Mouse (Mus musculus) kidney, postnatal 10 days (tissue): ENCODE measurements around the gene Mfrp.
"Not testable (repeated sequence)": the region's sequence is repeated elsewhere in the genome, so short reads cannot be mapped to it uniquely, and the experiment has no call there.

ENCODE experiments used
- DNase-seq: peaks from one replicate; pipeline ENCODE4 v3.0.0; 2021; ENCODE audit warnings: mixed read lengths

Mfrp gene

DNA sequence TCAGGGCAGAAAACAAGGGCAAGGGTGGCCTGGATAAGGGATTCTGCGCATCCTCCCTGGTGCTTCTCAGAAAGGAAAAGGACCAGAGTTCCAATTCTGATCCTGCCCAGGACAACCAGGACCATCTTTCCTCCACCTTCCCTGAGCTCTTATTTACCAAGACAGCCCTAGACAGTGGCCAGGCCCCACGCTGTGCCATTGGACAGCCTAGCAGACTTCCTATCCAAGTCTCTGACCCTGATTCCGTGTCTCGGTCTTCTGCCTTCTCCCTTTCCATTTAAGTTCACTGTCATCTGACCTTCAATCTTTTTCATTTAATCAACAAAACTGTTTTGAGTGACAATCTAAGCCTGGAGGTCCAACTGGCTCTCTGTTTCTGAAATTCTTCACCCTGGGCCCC, 5.1 kb downstream of the Mfrp start:
- DNase-seq: no peak

DNA sequence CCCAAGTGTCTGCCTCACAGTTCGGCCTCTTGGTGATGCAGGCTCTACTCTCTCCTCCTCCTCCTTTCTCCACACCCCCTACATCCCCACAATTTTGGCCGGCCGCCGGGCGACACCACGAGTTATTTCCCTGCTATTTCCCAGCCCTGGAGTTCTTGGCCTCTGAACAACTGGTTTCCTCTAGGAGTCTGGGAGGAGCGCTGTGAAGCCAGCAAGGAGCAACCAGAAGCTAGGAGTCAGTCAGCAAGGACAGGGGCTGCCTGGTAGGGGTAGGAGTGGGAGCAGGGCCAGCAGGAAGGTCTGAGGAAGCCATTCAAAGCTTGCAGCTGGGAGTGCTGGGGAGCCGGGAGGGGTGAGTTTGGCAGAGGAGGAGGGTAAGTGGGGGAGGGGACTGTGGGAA, 5.6 kb downstream of the Mfrp start, which contains the start of gene C1qtnf5:
Gene C1qtnf5 (plus strand): TSS at position 136 of the 400 bp plus-strand sequence.
- peak; percentile 94 for DNase-seq

DNA sequence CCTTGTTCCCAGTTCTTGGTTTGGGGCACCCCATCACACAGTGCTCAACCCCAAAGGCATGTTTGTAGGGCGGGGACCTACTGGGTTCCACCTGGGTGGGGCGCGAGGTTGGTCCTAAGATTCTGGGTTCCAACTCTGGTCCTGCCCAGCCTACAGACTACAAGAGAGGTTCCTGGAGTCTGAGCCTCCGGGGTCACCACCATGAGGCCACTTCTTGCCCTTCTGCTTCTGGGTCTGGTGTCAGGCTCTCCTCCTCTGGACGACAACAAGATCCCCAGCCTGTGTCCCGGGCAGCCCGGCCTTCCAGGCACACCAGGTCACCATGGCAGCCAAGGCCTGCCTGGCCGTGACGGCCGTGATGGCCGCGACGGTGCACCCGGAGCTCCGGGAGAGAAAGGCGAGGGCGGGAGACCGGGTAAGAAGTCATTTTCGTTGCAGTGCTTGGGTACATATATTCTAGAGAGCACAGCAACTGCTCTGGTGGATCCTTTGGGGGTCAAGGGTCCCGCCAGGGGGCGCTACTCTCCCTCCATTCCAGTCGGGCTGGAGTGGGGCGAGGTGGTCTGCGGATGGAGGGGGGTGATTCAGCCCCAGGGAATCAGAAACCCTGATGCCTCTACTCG, 6.1 kb downstream of the Mfrp start:
- DNase-seq: peak; percentile 80

DNA sequence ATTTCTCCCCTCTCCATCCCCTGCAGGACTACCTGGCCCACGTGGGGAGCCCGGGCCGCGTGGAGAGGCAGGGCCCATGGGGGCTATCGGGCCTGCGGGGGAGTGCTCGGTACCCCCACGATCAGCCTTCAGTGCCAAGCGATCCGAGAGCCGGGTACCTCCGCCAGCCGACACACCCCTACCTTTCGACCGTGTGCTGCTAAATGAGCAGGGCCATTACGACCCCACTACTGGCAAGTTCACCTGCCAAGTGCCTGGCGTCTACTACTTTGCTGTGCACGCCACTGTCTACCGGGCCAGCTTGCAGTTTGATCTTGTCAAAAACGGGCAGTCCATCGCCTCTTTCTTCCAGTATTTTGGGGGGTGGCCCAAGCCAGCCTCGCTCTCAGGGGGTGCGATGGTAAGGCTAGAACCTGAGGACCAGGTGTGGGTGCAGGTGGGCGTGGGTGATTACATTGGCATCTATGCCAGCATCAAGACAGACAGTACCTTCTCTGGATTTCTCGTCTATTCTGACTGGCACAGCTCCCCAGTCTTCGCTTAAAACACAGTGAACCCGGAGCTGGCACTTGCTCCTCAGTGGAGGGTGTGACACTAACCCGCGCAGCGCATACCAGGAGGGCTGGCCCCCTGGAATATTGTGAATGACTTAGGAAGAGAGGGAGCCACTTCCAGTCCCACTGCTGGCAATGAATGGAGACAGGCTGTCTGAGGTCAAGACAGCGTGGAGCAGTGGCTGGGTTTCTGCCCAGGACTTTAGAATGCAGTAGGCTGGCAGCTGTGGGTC, 6.9 kb downstream of the Mfrp start:
- no peak for DNase-seq

DNA sequence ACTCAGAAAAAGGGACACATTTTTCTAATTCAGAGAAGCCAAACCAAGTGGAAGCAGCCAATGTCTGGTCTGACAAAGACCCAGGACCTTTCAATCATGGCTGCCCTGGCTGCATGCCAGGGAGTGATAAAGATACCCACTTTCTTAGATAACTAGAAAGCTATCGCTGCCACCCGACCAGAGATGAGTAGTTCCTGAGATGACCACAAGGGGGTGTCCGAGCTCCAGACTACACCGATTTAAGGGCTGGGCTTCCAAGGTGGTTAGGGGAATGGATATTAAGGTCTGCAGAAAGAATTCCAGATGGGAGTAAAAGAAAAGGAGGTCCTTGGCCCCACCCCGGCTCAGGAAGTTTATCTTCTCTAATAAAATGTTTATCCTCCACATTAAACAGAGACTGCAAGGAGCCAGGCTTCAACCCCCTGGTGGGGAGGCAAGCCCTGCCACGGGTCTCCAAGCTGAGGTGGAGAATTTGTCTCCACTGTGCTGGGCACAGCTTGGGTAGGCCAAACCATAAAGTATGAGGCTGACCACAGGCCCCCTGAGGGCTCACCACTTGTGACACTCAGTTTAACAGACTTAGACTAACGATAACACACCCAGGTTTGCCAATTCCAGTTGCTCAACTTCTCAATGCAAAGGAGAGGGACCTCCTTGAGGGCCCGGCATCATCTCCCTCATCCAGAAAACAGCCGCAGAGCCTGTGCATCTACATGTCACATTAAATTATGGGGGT, 8.0 kb downstream of the Mfrp start:
- DNase-seq: peak; percentile 87

DNA sequence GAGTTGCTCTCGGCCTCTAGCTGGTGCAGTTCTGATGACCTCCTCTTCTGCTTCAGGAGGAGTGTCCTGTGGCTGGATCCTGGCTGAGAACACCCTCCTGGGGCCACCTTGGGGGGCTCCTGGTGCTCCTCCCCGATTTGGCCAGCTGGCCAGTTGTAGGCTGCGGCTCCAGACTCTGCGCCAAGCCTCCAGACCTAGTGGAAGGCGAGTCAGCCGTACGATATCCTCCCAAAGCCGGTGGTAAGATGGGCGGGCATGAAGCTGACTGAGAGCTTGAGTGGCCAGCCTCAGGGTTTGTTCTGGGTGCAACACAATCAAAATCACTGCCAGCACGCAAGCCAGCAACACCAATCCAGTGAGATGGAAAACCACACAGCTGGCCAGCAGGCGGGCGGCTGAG, 10.4 kb downstream of the Mfrp start:
- not testable (repeated sequence) for DNase-seq

DNA sequence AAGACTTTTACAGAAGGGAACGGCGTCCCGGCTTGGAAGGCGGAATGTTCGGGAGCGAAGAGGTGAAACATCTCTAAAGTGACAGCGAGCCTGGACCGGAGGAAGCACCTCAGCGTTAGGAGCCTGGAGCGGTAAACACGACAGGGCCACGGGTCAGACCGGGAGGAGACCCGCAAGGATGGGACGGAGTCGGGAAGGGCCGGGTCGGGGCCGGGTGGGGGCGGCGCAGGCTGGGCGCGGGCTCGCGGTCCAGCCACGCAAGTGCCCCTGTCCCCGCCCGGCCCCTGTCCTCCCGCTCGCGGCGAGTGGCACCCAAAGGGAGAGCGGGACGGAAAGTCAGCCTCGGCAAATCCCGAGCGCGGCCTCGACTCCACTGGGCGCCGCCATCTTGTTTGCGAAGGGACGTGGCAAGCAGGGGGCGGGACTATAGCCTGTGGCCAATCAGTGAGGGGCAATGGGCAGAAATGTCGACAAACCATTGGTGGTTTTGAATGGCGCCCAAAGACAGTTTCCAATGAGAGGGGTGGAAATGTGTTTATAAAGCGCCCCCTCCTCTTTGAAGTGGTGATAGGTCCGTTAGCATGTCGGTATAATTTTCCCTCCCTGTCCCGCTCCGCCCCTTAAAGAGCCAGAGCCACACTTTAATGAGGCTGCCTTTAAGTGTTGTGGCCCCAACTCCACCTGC, 11.7 kb downstream of the Mfrp start, which contains the start of the genes Gm49380 and Rnf26:
Gene Gm49380 (minus strand): TSS at position 396 of the 685 bp plus-strand sequence.
Gene Rnf26 (minus strand): TSS at position 413 of the 685 bp plus-strand sequence.
- DNase-seq: peak; percentile 97

DNA sequence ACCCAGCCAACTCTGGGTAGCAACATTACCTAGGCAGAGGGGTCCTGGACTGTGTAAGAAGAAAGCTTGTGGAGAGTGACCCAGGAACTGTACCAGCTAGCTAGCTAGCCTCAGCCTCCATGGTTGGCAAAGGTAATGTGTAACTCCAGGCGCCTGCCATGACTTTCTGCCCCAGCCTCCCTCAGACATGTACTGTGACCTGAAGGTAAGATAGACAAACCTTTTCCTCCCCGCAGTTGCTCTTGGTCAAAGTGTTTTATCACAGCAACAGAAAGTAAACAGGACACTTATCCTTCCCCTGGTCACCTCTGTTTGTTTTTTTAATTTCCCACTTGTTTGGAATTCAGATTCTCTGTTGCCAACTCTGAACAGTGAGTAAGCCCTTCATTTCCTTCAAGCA, 12.9 kb downstream of the Mfrp start:
- DNase-seq: no peak

DNA sequence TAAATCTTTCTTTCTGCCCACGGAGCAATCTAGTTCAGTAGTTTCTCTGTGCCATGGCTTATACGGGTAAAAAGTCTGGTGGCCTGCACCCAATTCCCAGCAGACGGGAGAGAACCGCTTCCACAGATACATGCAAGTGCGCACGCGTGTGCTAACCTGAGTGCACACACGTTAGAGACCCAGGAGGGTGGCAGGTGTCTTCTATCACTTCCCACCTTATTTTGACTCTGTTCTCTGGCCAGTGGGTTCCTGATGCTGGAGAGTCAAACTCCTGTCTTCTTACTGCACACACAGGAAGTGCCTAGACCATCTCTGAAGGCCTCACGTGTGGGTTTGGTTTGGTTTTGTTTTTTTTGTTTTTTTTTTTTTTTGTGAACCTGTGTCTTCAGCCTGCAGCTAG, 14.1 kb downstream of the Mfrp start:
- no peak for DNase-seq

DNA sequence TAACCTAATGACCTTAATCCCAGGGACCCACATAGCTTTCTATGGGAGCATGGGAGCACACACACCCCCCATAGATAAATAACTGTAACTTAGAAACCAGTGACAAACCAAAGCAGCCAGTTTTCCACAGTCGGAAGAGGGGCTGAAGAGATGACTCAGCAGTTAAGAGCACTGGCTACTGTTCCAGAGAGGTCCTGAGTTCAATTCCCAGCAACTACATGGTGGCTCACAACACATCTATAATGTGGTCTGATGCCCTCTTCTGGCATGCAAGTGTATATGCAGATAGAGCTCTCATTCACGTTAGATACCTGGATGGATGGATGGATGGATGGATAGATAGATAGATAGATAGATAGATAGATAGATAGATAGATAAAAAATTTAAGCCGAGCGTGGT, 14.7 kb downstream of the Mfrp start:
- DNase-seq: no peak

DNA sequence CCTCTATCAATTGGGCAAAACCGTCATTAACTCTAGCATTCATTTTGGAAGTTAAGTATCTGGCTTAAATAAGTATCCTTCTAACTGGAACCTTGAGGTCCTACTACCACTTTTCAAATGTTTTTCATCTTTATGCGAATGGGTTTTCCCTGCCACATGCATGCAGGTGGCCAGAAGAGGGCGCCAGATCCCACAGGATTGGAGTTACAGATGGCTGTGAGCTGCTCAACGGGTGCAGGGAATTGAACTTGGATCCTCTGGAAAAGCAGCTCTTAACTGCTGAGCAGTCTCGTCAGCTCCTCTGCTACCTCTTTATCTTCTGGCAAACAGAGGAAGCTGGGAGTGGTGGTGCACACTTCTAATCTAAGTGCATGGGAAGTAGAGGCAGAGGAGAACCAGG, 17.5 kb downstream of the Mfrp start:
- DNase-seq: peak; percentile 67

DNA sequence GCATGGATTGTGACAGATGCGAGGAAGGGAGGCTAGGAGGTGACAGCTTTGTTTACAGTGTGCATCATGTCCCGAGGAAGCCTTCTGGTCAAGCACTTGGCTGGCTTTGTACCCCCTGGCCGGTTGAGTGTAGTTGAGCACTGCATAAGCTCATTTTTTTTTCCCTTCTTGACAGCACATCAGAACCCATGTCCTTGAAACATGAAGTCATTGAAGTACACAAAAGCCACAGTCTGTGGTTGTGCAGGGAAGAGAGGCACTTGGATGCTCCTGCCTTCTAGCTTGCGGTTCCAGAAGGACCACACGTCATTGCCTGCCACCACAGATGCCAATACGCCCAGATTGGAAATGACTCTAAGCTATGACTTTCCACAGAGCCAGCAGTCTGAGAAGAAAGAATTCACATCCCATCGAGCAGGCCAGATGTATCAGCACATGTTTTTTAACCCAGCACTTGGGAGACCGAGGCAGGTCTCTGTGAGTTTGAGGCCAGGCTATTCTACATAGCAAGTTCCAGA, 18.5 kb downstream of the Mfrp start:
- no peak for DNase-seq

DNA sequence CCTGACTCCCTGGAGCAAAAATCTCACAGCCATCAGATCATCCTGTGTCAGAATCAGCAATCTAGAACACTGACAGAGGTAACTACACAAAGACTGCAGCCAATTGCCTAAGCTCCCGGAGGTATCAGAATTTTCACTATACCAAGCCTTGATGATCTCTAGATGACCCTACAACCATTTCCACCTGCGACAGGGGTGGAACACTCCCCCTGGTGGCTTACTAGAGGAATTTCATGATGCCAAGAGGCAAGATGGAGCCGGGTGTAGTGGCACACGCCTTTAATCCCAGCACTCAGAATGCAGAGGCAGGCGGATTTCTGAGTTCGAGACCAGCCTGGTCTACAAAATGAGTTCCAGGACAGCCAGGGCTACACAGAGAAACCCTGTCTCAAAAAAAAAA, 22.8 kb downstream of the Mfrp start:
- no peak for DNase-seq

DNA sequence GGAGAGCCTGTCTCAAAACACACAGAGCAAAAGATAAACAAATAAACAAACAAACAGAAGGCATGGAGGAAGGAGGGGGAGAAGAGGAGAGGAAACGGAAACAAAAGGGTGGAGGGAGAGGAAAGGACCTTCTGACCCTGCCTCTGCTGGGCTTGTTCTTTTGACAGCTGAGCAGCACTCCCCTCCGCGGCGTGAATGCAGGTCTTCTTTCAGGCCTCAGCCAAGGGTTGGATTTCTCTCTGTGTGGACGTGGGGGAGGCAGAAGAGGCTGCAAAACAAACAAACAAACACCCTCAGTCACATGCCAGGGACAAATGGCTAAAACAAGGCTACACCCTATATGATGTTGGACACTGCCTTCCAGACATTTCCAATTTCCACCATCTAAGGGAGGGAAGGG, 23.5 kb downstream of the Mfrp start:
- no peak for DNase-seq

DNA sequence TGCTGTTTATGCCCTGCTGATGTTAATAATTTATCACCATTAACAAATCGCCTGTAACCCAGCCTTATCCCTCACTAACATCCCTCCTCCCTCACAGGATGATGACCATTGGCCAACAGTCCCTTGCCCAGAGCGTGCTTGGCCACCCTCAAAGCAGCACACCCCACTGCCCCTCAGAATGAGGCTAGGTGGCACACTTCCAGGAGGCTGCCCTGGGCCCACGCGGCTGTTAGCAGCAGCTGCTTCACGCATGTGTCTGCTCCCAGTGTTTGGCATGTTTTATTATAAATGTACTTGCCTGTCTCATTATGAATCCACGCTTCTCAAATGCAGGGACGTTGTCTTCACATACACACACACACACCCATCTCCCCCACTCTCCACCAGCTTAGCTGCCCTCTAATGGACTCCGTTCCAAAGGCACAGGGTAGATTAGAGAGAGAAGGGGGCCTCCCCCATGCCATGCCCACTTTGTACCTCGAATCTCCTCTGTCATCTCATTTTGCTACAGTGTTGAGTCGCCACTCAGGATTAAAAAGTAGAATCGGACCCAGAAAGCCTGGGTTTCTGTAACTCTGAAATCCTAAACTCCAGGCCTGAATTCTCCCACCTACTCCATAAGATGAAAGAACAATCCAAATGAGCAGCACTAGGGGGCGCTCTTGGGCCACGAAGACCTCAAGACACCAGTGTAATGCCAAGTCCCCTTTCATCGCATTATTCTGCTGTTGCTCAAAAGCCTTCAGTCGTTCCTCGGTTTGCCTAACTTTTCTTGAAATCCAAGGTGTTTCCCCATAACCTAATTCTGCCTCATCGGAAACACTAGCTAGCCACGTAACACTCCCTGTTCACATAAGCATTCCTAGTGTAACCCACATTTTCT, 24.3 kb downstream of the Mfrp start:
- DNase-seq: peak; percentile 95

DNA sequence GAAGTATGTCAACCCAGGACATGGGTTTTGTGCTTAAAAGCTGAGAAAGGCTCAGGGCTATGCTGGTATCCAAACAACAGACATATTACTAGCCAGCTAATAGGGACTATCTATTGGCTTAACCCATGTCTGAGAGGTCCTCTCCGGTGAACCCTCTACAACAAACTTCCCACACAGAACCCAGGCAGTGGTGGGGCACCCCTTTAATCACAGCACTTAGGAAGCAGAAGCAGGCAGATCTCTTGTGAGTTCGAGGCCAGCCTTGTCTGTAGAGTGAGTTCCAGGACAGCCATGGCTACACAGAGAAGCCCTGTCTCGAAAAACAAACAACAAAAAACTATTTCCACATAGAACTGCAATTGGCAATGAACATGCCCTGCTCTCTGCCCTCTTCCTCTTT, 25.2 kb downstream of the Mfrp start:
- no peak for DNase-seq

DNA sequence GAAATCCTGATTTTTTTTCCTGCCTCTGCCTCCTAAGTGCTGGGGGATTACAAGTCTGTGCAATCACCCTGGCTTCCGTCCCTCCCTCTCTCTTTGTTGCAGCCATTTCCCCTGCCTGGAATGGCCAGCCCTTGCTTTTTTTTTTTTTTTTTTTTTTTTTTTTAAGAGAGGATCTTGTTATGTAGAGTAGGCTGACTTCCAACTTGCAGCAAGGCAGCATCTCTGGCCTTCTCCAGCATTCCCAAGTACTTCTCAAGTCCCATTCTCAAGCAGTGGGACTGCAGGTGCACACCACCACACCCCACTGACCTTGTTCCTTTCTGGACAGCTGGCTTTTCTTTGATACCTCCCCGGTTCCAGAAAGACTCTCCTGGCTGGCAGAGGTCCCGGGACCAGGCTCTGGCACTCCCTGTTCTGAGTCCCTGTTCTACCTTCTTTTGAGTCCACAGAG, 25.8 kb downstream of the Mfrp start:
- DNase-seq: no peak

DNA sequence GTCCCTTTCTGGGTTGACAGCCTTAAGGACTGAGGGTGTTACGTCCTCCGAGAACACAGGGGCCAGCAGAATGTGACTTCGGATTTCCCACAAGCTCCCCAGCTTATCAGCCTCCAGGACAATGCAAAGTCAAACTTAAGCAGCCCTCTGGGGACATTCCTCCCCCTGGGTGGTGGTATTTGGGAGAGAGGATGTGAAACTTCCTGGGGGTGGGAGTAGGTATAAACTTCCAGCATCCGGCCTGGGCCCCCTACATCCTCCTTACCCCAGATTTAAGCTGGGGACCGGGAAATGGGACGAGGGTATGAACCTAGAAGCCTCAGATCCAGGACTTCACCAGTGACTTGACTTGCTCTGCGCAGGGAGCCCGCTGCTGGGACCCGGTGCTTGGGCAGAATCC, 28.1 kb downstream of the Mfrp start:
- no peak for DNase-seq

DNA sequence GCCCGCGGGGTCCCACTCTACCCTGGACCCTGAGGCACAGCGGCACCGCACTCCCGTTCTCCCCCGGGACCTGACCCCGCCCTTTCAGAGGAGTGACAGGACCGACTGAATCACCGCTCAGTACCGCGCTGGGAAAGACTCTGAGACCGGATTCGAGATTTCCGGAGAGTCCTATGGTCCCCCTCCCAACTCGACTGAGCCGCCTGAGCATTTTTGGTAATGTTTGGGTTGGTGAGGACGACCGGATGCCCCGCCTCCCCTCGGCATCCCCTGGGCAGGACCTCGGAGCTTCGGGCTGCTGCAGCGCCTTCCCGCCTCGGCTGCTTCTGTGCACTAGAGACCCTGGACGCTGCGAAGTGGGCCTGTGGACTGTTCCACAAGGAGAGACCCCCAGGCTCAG, 28.5 kb downstream of the Mfrp start:
- peak; percentile 91 for DNase-seq

DNA sequence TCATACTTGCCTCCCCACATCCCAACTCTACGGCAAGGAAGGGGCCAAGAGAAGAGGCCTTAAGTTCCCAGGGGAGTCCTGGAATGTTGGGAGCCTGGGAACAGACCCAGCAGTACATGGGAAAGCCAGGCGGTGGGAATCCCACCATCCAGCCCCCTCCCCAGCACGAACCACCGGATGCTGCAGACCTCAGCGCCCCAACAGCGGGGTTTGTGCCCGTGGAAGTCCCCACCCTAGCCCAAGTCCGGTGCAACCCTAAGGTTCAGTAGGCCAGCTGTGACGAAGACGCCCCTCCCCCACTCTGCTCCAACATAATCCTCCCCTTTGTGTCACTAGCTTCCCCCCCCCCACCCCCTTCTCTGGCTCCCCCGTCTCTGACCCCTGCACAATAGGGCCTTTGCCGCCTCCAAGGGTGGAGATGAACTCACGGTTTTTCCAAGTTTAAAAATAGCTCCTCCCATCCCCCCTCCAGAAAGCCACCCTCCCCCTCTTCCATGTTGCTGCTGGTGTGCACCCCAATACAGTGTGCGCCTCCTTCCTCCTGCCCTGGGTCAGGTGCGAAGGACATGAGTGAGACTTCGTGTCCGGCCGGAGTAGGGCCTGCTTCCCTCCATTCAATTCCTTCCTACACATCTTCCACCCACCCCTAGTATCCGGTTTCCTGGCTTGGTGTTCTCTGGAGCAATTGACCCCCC, 29.2 kb downstream of the Mfrp start:
- peak; percentile 85 for DNase-seq

DNA sequence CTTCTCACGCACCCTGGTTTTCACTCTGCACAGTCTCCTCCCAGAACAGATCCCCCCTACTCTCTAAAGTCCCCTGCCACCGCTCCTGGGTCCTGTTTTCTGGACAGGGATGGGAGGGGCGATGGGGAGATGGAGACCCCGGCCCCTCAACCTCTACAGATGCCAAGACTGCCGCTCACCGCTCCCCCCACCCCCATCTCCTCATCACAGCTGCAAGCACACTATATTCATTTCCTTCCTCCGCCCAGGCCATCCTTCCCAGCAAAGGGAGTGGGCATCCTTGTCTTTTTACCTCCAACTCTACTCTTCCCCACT, 29.7 kb downstream of the Mfrp start:
- peak; percentile 52 for DNase-seq
